Mouse (Mus musculus): ENCODE measurements around the gene BC049762.

Gene BC049762

DNA sequence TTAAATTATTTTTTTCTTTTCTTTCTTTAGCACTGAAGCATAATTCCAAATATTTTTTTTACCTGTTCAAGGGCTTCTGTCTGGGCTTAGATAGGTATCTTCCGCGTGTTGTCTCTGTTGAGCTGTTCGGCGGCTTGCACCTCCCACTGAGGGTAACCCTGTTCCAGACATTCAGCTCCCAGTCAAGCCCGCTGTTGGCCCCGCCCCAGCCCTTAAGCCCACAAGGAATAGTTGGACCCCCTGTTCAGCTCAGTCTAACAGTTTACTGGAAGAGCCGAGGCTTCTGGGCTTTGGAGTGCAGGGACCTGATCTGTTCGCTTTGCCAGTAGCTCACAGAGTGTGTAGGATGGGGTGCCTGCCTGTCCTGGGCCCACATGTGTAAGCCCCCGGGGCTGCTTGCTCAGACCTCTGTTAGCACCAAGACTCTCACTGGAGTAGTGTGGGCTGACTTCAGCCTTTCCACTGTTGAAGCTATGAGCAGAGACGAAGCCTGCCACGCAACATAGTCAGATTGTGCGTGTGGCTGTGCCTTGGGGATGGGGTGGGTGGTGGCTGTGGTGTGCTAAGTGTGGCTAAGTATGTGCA, 43.4 kb downstream of the BC049762 start:
- no peak for DNase-seq (ENCODE audit: low spot score)

- no peak for DNase-seq (ENCODE audit: low spot score)
Observed at GRCm38 (mm10) chr11:51214021-51214420, 48.8 kb downstream of the BC049762 start.

DNA sequence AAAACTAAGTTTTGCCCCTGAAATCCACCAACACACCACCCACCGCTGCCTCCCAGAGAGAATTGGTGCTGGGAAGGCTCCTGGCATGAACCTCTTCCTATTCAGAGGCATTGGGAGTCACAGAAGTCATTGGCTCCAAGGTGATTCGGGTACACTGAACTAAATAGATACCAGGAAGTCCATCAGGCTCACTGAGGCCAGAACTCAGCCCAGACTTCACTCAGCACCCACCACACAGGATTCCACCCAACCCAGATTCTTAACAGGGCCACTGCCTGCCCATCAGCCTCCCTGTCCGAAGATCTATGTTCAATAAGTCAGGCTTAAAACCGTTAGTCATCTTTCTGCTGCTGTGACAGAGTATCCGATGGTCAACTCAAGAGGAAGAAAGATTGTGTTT, 51.4 kb downstream of the BC049762 start:
- no peak for DNase-seq (ENCODE audit: low spot score)

- DNase-seq (ENCODE audit: low spot score): no peak
Observed at GRCm38 (mm10) chr11:51207758-51208157, 55.1 kb downstream of the BC049762 start.

Measured in testis, postnatal 10 days (tissue).